Mouse (Mus musculus) small intestine, adult 2 months (tissue): ENCODE measurements around the gene Reck.

Source experiments
- CTCF ChIP-seq: fragments of 200-500 bp; IDR thresholded peaks from 2 replicates; pipeline ENCODE4 v1.5.1; 2012; ENCODE audit warnings: low read depth, mild to moderate bottlenecking, control low read depth, inconsistent platforms, low read length, moderate library complexity, mixed read lengths; ENCODE audit not compliant: insufficient replicate concordance, insufficient read length; ENCODE audit errors: extremely low read depth
- POLR2A ChIP-seq: fragments of 200-500 bp; IDR thresholded peaks from 2 replicates; pipeline ENCODE4 v1.6.1; 2012; ENCODE audit warnings: low read depth, mild to moderate bottlenecking, control low read depth, inconsistent platforms, low read length, moderate library complexity

DNA sequence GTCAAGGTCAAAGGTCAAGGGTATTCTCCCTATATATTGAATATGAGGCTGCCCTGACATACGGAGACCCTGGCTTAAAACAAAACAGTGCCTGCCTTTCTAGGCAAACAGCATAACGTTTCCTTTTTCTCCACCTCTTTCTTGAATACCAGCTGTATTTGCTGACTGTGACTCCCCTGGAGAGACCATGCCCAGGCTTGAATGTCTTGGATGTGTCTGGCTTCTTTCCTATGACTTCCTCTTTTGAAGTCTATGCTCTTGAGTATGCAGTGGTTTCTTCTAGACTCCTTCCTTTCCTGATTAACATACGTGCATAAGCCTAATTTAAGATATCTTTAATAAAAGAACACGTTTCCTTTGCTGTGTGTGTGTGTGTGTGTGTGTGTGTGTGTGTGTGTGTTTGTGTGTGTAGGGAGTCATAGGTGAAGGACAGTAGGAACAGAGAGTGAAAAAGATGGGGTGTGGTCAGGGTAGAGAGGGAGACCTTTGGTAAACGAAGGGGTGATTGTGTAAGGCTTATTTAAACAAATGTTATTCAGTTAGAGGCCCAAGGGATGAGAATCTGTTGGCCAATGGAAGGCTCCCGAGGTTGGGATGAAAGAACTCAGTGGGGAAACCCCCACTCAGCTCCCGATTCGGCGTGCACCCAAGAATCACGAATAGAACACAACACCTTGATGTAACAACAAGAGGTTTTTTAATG, 99.7 kb downstream of the Reck start:
- TF ChIP-seq CTCF (no peak), POLR2A (no peak)
